Mouse (Mus musculus) T-helper 2 cell (primary cell): Measurements from ENCODE around the gene Kcnj12.

Source experiments
- in situ Hi-C: fragments of 300-600 bp; cut with MboI, MseI; formaldehyde crosslinking; loops from one replicate; pipeline ENCODE4 v1.15.1; 2025; ENCODE audit warnings: high pct_unique_total_duplicates

The Kcnj12 gene

GRCm38 (mm10) chr11:61022550-61023391, at the start of gene Kcnj12:
TSS of gene Kcnj12 (plus strand) at chr11:61022564.
- in situ Hi-C loops: no loop called here

DNA sequence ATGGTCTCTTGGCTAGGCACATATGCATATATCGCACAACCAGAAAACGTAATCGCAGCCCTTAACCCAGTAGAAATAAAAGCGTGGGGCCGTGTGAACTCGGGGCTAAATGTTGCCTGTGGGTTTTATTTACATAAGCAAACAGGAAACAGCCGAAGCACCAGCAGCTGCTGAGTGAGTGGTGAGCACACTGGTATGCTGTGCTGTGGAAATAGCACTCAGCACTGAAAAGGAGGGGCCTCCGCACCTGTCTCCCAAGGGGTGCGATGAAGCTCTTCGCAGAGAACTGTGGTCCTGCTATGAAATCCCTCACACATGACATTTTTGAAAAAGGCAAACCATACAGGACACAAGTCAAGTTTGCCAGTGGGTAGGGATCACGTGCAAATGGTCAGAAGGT, 47.3 kb upstream of the Kcnj12 start:
- in situ Hi-C loops: no loop called here

DNA sequence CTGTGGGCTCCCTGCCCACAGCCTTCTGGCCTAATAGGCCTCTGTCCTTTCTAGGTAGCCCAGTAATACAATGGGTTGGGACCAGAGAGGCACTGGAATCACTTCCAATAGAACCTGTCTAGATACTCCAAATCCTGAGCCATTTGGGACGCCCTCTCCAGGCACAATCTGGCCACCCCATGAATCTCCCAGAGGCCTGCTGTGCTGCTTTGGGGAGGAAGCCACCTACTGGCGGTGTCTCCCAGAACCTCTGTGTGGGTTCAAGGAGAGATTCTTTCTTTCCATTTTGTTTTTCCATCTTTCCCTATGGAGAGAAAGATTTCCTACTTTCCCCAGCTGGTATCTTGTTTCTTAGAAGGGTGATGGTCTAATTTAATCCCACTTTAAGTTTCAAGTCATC, 46.1 kb upstream of the Kcnj12 start:
- in situ Hi-C loops: no loop called here

- in situ Hi-C loops: no loop called here
These were observed 45.6 kb upstream of the Kcnj12 start for GRCm38 (mm10) chr11:60976742-60977141.

GRCm38 (mm10) chr11:60977153-60977552, 45.2 kb upstream of the Kcnj12 start:
- in situ Hi-C loops: no loop called here

DNA sequence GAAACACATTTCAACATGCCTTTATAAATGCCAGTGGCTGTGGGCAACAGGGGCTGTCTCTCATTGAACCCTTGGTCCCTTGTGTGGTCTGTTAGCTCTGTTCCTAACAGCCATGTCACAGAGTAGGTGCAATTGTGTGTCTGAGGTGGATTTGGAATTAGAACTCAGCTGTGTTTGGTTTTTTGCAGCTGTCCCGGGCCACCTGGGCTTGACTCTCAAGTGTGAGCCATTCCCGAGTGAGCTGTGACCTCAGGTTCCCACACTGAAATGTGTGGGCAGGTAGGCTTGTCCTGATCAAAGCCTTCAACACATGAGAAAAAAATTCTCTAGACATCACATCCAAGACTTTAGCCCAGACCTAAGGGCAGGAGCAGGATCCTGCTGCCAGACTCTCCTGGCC, 43.7 kb upstream of the Kcnj12 start:
- in situ Hi-C loops: no loop called here

DNA sequence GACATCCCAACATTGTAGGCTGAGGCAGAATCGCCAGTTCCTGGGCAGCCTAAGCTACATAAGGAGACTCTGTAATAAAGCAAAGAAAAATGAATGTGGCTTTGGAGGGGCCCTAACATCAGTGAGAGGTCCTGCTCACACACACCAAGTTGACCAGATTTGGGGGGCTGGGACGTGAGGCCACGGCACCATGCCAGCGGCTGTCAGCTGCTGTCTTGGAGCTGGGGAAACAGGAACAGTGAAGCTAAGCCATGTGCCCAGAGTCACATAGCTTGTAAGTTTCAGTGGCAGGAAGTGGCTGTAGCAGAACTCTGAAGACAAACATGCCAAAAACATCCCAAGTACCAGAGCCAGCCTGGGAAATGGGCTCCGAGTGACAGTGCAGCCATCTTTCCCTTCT, 42.6 kb upstream of the Kcnj12 start:
- in situ Hi-C loops: no loop called here

DNA sequence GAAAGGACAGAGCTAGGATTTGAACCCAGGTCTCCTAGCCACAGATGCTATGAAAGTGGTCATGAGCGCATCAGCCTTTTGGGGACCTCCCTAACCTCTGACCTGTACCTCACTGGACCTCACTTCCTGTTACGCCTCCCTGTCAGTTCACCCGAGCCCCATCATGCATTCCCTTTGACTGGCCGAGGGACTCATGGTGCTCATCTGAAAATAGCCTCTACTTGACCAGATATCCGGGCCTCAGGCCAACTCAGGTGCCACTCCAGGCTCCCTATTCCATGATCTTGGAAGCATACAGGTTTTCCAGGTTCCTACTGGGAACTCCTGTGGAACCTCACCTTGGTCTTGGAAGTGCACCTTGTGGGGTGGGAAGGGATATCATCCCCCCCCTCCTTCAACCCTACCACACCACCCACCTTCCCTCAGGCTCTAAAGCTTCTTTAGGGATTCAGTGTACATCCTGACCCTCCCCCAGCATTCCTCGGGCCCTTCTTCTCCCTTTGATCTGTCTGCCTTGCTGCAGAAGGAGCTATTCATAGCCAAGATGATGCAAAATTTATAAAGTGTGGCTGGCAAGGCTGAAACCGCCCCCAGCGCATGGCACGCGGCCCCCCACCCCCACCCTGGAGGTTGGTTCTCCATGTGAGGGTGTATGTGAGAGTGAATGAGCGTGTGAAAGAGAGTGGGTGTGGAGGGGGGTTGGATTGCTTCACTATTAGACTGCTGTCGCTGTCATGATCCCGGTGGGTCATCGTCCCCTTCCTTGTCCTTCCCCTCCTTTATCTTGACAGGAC, 40.5 kb upstream of the Kcnj12 start:
- in situ Hi-C loops: no loop called here

GRCm38 (mm10) chr11:60984912-60985558, 37.3 kb upstream of the Kcnj12 start:
- in situ Hi-C loops: no loop called here

- in situ Hi-C loops: no loop called here
These were observed 31.9 kb upstream of the Kcnj12 start for GRCm38 (mm10) chr11:60990428-60990827.

DNA sequence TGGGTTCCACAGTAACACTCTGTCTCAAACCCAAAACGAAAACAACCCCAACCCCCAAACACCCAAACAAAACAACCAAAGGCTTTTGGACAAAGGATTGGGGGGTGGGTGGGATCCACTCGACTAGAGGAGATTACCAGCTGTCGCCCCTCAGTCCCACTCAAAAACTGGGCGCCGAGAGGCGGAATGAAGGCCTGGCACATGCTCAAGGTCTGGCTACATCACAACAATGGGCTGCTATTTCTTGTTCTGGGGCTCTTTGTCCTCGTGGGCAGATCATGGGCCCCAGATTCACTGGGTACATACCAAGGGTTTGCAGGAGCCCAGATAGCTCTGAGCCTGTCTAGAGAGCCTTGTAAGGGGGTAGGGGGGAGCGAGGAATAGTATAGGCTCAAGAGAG, 19.6 kb upstream of the Kcnj12 start:
- in situ Hi-C loops: loop anchor here (10.0 kb wide), 1 partner anchor 222 kb away; no protein-coding TSS in a partner anchor

- in situ Hi-C loops: loop anchor here (10.0 kb wide), 1 partner anchor 221 kb away; no protein-coding TSS in a partner anchor
These were observed 18.3 kb upstream of the Kcnj12 start for GRCm38 (mm10) chr11:61004046-61004445.

DNA sequence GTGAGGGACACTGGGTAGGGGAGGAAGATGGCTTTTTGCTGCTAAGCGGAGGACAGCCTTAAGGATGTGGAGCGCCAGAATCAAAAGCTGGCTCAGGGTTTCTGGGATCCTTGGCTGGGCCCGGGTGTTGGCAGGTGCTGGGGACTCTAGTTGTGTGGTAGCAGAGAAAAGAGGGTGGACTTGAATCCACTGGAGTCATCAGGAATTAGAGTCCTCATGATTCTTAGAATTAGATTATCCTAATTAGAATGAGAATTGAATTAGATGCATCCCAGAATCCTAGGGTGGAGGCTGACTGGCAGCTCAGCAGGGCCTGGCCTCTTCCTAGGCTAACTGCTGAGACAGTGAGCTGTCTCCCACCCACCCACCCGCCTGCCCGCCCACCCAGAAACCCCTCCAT, 17.6 kb upstream of the Kcnj12 start:
- in situ Hi-C loops: loop anchor here (10.0 kb wide), 1 partner anchor 220 kb away; no protein-coding TSS in a partner anchor

DNA sequence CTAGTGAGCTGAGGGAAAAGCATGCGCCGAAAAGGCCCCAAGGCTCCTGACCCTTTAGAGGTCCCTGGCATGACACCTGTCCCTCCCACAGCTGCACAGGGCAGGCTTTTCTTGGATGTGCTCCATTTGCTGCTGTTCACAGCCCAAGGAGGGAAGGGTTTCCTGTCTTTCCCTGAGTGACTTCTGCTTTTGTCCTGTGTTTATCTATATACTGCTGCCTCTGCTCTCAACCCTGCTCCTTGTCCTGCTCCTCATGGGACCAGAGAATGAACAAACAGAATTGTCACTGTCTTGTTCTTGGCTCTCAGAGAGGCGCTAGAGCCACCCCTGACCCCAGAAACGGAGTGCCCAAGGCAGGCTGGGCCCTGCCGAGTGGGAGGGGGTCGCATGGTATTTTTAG, 17.0 kb upstream of the Kcnj12 start:
- in situ Hi-C loops: loop anchor here (10.0 kb wide), 1 partner anchor 219 kb away; no protein-coding TSS in a partner anchor

DNA sequence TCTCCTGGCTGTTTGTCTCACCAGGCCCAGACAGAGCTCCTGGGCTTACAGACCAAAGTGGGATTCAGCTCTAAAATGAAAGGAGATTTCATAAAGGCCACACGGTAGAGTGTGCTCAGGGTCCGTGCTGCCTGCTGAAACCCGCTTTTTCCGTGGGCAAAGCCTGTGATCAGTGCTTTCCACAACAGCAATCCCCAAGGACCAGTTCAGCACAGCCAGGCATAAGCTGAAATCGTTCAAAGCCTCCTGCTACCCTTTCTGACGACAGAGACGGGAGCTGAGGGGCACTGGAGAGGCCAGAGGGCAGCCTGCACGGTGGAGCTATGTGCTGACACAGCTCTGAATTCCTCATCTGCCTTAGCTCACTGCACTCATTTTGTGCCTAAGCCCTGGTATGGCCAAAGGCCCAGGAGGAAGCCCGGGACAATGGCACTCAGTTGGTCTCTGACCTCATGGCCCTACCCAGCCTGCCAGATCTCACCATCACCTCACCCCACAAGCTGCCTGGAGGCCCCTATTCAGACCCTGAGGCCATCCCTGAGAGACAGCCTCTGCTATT, 10.5 kb upstream of the Kcnj12 start:
- in situ Hi-C loops: no loop called here

- in situ Hi-C loops: no loop called here
These were observed 5.4 kb upstream of the Kcnj12 start for GRCm38 (mm10) chr11:61016866-61017398.

- in situ Hi-C loops: no loop called here
These were observed 1.2 kb upstream of the Kcnj12 start for GRCm38 (mm10) chr11:61021129-61021528.

DNA sequence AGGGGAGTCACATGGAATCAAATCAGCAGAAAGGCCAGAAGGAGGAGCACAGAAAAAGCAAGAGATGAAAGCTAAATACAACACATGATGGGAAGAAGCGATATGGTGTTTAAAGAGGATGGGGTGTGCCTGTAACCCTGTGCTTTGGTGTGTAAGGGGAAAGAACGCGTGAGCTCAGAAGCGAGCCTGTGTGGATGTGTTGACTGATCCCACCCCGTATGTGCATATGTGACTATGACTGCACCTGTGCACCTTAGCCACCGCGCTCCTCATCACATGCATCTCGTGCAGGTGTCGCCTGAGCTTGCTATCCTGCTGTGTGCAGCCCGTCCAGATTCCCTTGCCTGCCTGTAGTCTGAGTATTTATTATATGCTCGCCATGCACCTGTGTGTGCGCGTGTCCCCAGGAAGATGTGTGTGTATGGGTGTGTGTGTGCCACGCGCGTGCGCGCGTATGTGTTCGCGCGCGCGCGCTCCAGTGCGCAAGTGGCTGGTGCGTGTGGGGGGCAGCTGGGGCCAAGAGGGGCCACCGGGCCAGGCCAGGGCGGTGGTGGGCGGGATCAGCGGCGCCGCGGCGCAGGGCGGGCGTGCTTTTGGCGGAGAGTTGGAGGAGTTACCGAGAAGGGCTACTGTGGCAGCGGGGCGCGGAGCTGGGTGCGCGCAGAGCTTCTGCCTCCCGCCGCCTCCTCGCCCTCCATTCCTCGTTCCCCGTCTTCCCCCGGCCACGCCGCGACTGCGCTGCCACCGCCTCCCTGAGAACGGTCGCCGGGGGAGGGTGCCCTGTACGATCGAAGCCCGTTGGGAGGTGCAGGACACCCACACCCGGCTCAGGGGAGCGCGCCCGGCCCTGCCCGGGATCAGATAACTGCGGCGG, 451 bp upstream of the Kcnj12 start:
- in situ Hi-C loops: no loop called here

- in situ Hi-C loops: no loop called here
These were observed 1.2 kb downstream of the Kcnj12 start for GRCm38 (mm10) chr11:61023416-61024200.

- in situ Hi-C loops: no loop called here
These were observed 2.0 kb downstream of the Kcnj12 start for GRCm38 (mm10) chr11:61024388-61024787.
